ENCODE assay signal across 11 mouse cellular contexts in the genomic region with DNA sequence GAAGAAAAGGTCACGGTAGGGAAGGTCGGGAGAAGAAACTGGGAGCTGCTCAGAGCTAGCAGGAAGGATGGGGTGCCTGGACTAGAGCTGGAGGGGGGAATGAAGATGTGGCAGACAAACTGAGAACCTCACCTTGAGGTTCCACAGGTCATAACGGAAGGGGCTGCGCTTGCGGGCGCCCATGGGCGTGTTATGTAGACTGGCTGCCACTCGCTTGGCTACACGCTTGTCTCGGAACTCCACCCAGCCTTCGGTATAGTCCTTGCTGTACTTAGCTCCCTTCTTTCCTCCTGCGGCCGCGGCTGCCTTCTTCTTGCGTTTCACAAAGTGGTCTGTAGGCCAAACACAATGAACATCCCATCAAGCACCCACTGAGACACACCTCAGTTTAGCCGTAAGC. TPM values are rescaled to one million over a fixed set of nuclear protein-coding genes. Genes with fewer than 3 reads are reported as not detected.
DNase-seq lines count a peak whose midpoint lies in the region; ATAC-seq and TF ChIP-seq lines count a peak whose summit lies in the region.
"Had no signal": no experiment of that assay in that cellular context is flagged by ENCODE, and none has a peak within 500 bp of the region (broad histone marks: within the 10 kb centered on the region; RNA-seq: fewer than 3 reads in every experiment).

No protein-coding gene starts in this region.

- no peaks in the 10 kb centered on the region for H3K9me3 ChIP-seq in kidney, postnatal 0 days (replicated peaks; ENCODE audit: low read length)
- H3K9me3 ChIP-seq in forebrain, embryonic 15.5 days = no peaks in the 10 kb centered on the region
- H3K9me3 ChIP-seq in midbrain, embryonic 15.5 days = no peaks in the 10 kb centered on the region

- H3K4me2 ChIP-seq in kidney, postnatal 0 days (ENCODE audit: low read length) = peak overlapping the region; percentile 89; the same call in 1 of the 2 replicates
- H3K4me2 ChIP-seq in forebrain, embryonic 15.5 days (replicated peaks) = peak overlapping the region; percentile 82
- peak overlapping the region; percentile 94 for H3K4me2 ChIP-seq in midbrain, embryonic 15.5 days

- no peak for TF ChIP-seq CTCF in kidney, postnatal 0 days (IDR thresholded peaks at IDR 0.05; ENCODE audit: low read depth)

- intact Hi-C loops in left cerebral cortex, postnatal 4 days (cut with DNase I) = no loop called here

- H3K36me3 ChIP-seq in kidney, postnatal 0 days (ENCODE audit: insufficient read depth, low read length) = 0 out of 2 replicates have a peak, but pooled peaks cover 19% of the 10 kb centered on the region
- H3K36me3 ChIP-seq in forebrain, embryonic 15.5 days = peaks cover 33% of the 10 kb centered on the region
- peaks cover 15% of the 10 kb centered on the region; the same call in 1 of the 2 replicates for H3K36me3 ChIP-seq in midbrain, embryonic 15.5 days (replicated peaks)

- DNase-seq in adrenal gland, adult (ENCODE audit: inconsistent age in 2 of 2, low spot score in 1 of 2) = peak; percentile 16 to 42
- no peak for DNase-seq in adrenal gland, postnatal 36 days
- no peak for DNase-seq in kidney, postnatal 0 days (ENCODE audit: low spot score)
- no peak for DNase-seq in kidney, postnatal 10 days
- DNase-seq in left cerebral cortex, postnatal 4 days = no peak
- no peak for DNase-seq in layer of hippocampus, adult 8-10 months (ENCODE audit: low spot score in 2 of 2)
- DNase-seq: heart, postnatal 14 days; layer of hippocampus, adult 9-11 months; retina, postnatal 1 day had no signal

- no peaks in the 10 kb centered on the region for H3K4me1 ChIP-seq in kidney, postnatal 0 days (replicated peaks; ENCODE audit: insufficient read depth, low read length)
- peaks cover 24% of the 10 kb centered on the region for H3K4me1 ChIP-seq in forebrain, embryonic 15.5 days
- H3K4me1 ChIP-seq in midbrain, embryonic 15.5 days = peaks cover 24% of the 10 kb centered on the region

- no peak overlapping the region for H3K4me3 ChIP-seq in kidney, postnatal 0 days (replicated peaks; ENCODE audit: low read depth, low read length)
- peak overlapping the region; percentile 64; the same call in 1 of the 2 replicates for H3K4me3 ChIP-seq in forebrain, embryonic 15.5 days
- peak overlapping the region; percentile 98 for H3K4me3 ChIP-seq in midbrain, embryonic 15.5 days

- H3K9ac ChIP-seq in kidney, postnatal 0 days (ENCODE audit: low read depth, low read length) = no peak overlapping the region
- no peak overlapping the region for H3K9ac ChIP-seq in forebrain, embryonic 15.5 days (replicated peaks)
- no peak overlapping the region for H3K9ac ChIP-seq in midbrain, embryonic 15.5 days

- ATAC-seq in kidney, postnatal 0 days (replicated peaks; ENCODE audit: low FRiP score, low read depth) = no peak
- no peak for ATAC-seq in forebrain, embryonic 15.5 days (replicated peaks)
- ATAC-seq in midbrain, embryonic 15.5 days (replicated peaks) = no peak

- no peak overlapping the region for H3K27ac ChIP-seq in kidney, postnatal 0 days
- H3K27ac ChIP-seq in forebrain, embryonic 15.5 days (replicated peaks) = no peak overlapping the region
- no peak overlapping the region for H3K27ac ChIP-seq in midbrain, embryonic 15.5 days

- 92% methylated on average over 16 of the region's 16 CpGs for WGBS in kidney, postnatal 0 days
- WGBS in forebrain, embryonic 15.5 days = 96% methylated on average over 16 of the region's 16 CpGs
- 95% methylated on average over 16 of the region's 16 CpGs for WGBS in midbrain, embryonic 15.5 days

- no peaks in the 10 kb centered on the region for H3K27me3 ChIP-seq in kidney, postnatal 0 days (ENCODE audit: insufficient read depth, low read length)
- H3K27me3 ChIP-seq in forebrain, embryonic 15.5 days = no peaks in the 10 kb centered on the region
- no peaks in the 10 kb centered on the region for H3K27me3 ChIP-seq in midbrain, embryonic 15.5 days (replicated peaks)

RNA-seq across cellular contexts. Expression of a gene that starts 1.3 kb away (rescaled TPM):
- 1 to 10 TPM; 6.9 to 8.3 TPM for total RNA-seq in adrenal gland, postnatal 36 days (2021)
- polyA plus RNA-seq in kidney, postnatal 0 days (2015; fragmentation: Nextera tagmentation; extraction: Ambion mirVana) = 10.0 and 10.4 TPM in 2 replicates
- 13.0 and 13.2 TPM in 2 replicates for polyA plus RNA-seq in forebrain, embryonic 15.5 days (2015; fragmentation: Nextera tagmentation; extraction: Ambion mirVana)
- polyA plus RNA-seq in midbrain, embryonic 15.5 days (2015; fragmentation: Nextera tagmentation; extraction: Ambion mirVana) = 9.8 and 9.9 TPM in 2 replicates
- total RNA-seq in left cerebral cortex, postnatal 4 days (2021) = 1 to 10 TPM; 5.6 to 6.1 TPM
- total RNA-seq in layer of hippocampus, adult 8-10 months (2022) = 1 to 10 TPM; 8.0 to 9.0 (median 8.7) TPM

RNA-seq across cellular contexts. Expression of a gene that starts 43.4 kb away (rescaled TPM):
- not detected for total RNA-seq in adrenal gland, postnatal 36 days (2021)
- polyA plus RNA-seq in kidney, postnatal 0 days (2015; fragmentation: Nextera tagmentation; extraction: Ambion mirVana) = 0.06 TPM in 1 of 2 replicates, not detected in the other
- 0.05 and 0.08 TPM in 2 replicates for polyA plus RNA-seq in forebrain, embryonic 15.5 days (2015; fragmentation: Nextera tagmentation; extraction: Ambion mirVana)
- 0.09 and 0.25 TPM in 2 replicates for polyA plus RNA-seq in midbrain, embryonic 15.5 days (2015; fragmentation: Nextera tagmentation; extraction: Ambion mirVana)
- total RNA-seq in left cerebral cortex, postnatal 4 days (2021) = not detected
- total RNA-seq in layer of hippocampus, adult 8-10 months (2022) = not detected
- total RNA-seq: heart, postnatal 14 days had no signal

RNA-seq across cellular contexts. Expression of a gene that starts 53.3 kb away (rescaled TPM):
- total RNA-seq in adrenal gland, postnatal 36 days (2021) = 10 to 100 TPM; 19.4 to 21.2 TPM
- polyA plus RNA-seq in kidney, postnatal 0 days (2015; fragmentation: Nextera tagmentation; extraction: Ambion mirVana) = 34.0 and 37.8 TPM in 2 replicates
- 58.3 and 60.9 TPM in 2 replicates for polyA plus RNA-seq in forebrain, embryonic 15.5 days (2015; fragmentation: Nextera tagmentation; extraction: Ambion mirVana)
- 52.2 and 55.1 TPM in 2 replicates for polyA plus RNA-seq in midbrain, embryonic 15.5 days (2015; fragmentation: Nextera tagmentation; extraction: Ambion mirVana)
- total RNA-seq in left cerebral cortex, postnatal 4 days (2021) = 10 to 100 TPM; 42.6 to 49.5 TPM
- 10 to 100 TPM; 26.0 to 33.5 (median 30.2) TPM for total RNA-seq in layer of hippocampus, adult 8-10 months (2022)

Comparison
In these comparisons a context has a peak if more than half of its experiments do, and no peak if none do; other contexts are left out.
1. DNase-seq: peak in adrenal gland, adult (2 of 2); none in adrenal gland, postnatal 36 days (0 of 2), kidney, postnatal 0 days (single experiment), kidney, postnatal 10 days (single experiment), left cerebral cortex, postnatal 4 days (single experiment) and layer of hippocampus, adult 8-10 months (0 of 2).
2. Peak in every context shown above with its lines, with median percentiles within 50 percentile points of each other: H3K4me2 ChIP-seq.